Mouse (Mus musculus) brain, embryonic 14.5 days (tissue): ENCODE data around the gene Gm21905. TPM values are rescaled to one million over a fixed set of nuclear protein-coding genes. Genes with fewer than 3 reads are reported as not detected.
A peak's percentile ranks its signal among the peaks of the same experiment; 100 is the strongest.

Source experiments
- DNase-seq: peaks from one replicate; pipeline ENCODE4 v3.0.0-alpha.2; 2011; ENCODE audit warnings: low read depth
- CTCF ChIP-seq: fragments of 200-500 bp; IDR thresholded peaks from 2 replicates; pipeline ENCODE4 v1.5.1; 2012; ENCODE audit warnings: inconsistent platforms, mild to moderate bottlenecking, moderate library complexity, borderline replicate concordance; ENCODE audit not compliant: insufficient read depth, insufficient read length; ENCODE audit errors: extremely low read depth
- POLR2A ChIP-seq: fragments of 200-500 bp; IDR thresholded peaks from 2 replicates; pipeline ENCODE4 v1.6.1; 2012; ENCODE audit warnings: mild to moderate bottlenecking, inconsistent platforms, borderline replicate concordance; ENCODE audit not compliant: poor library complexity, insufficient read depth, insufficient read length, severe bottlenecking; ENCODE audit errors: extremely low read depth
- polyA plus RNA-seq: library from polyadenylated mRNA; depleted of rRNA; stranded (reverse); fragments of >200 nt; gene quantifications from 2 replicates; pipeline ENCODE4 v1.2.3, GENCODE M21; 2012; rRNA removed

The Gm21905 gene
- polyA plus RNA-seq: not detected in 2 replicates

- TF ChIP-seq POLR2A (no peak), CTCF (no peak)
These were observed at the start of gene Gm21905 for GRCm38 (mm10) chr5:67946321-67946720. Gm21905 (minus strand) TSS chr5:67946421.

GRCm38 (mm10) chr5:67990426-67990825 is 44.2 kb upstream of the Gm21905 start:
- TF ChIP-seq CTCF: no peak
- TF ChIP-seq POLR2A: no peak
- DNase-seq: no peak

More at GRCm38 (mm10) chr5:67946321-67946720, at the start of gene Gm21905:
- no peak for DNase-seq

GRCm38 (mm10) chr5:67981946-67982526 is 35.8 kb upstream of the Gm21905 start:
- no peak for DNase-seq

GRCm38 (mm10) chr5:67969536-67969935 is 23.3 kb upstream of the Gm21905 start:
- peak; percentile 67 for DNase-seq
- TF ChIP-seq CTCF: no peak
- no peak for TF ChIP-seq POLR2A

More at GRCm38 (mm10) chr5:67981946-67982526, 35.8 kb upstream of the Gm21905 start:
- TF ChIP-seq CTCF (no peak), POLR2A (no peak)

- no peak for DNase-seq
- TF ChIP-seq CTCF (no peak), POLR2A (no peak)
These were observed 15.7 kb upstream of the Gm21905 start for GRCm38 (mm10) chr5:67961708-67962629.

GRCm38 (mm10) chr5:67955486-67955885 is 9.3 kb upstream of the Gm21905 start:
- TF ChIP-seq CTCF (no peak), POLR2A (no peak)

GRCm38 (mm10) chr5:67954097-67954496 is 7.9 kb upstream of the Gm21905 start:
- no peak for TF ChIP-seq CTCF
- TF ChIP-seq POLR2A: no peak
- no peak for DNase-seq

More at GRCm38 (mm10) chr5:67955486-67955885, 9.3 kb upstream of the Gm21905 start:
- DNase-seq: no peak

GRCm38 (mm10) chr5:67948074-67948473 is 1.9 kb upstream of the Gm21905 start:
- TF ChIP-seq POLR2A: no peak
- TF ChIP-seq CTCF: no peak
- DNase-seq: no peak

- TF ChIP-seq CTCF: no peak
- TF ChIP-seq POLR2A: no peak
- DNase-seq: no peak
These were observed 785 bp upstream of the Gm21905 start for GRCm38 (mm10) chr5:67947006-67947405.

- no peak for TF ChIP-seq POLR2A
- TF ChIP-seq CTCF: no peak
- DNase-seq: no peak
These were observed 2.0 kb downstream of the Gm21905 start for GRCm38 (mm10) chr5:67944074-67944785.

- TF ChIP-seq POLR2A (no peak), CTCF (no peak)
- DNase-seq: no peak
These were observed 3.0 kb downstream of the Gm21905 start for GRCm38 (mm10) chr5:67943199-67943598.
